Mouse (Mus musculus): Measurements from ENCODE around the gene Morc1. TPM values are rescaled to one million over a fixed set of nuclear protein-coding genes. Genes with fewer than 3 reads are reported as not detected.
A peak's percentile ranks its signal among the peaks of the same experiment; 100 is the strongest.

The Morc1 gene
- total and polyA plus RNA-seq, 2 experiments from 2014 or later: 0.12 TPM; not detected in 1

- TF ChIP-seq EP300 (IDR thresholded peaks at IDR 0.05; ENCODE audit: low read depth): no peak
- TF ChIP-seq CTCF (IDR thresholded peaks at IDR 0.05; ENCODE audit: low read depth): no peak
- ATAC-seq (ENCODE audit: insufficient read depth, low read depth): no peak
- no peaks in the 10 kb centered on the region for H3K4me1 ChIP-seq (ENCODE audit: control insufficient read depth, insufficient read depth)
- H3K36me3 ChIP-seq (replicated peaks; ENCODE audit: control insufficient read depth, insufficient read depth, low read length): no peaks in the 10 kb centered on the region
- no peaks in the 10 kb centered on the region for H3K27me3 ChIP-seq (ENCODE audit: control insufficient read depth, insufficient read depth, low read length)
- H3K27ac ChIP-seq (ENCODE audit: low read depth): no peak overlapping the region
- 95% methylated on average over 2 of the region's 2 CpGs for WGBS
- no peak overlapping the region for H3K4me3 ChIP-seq (ENCODE audit: low read depth, low read length)
- no peak overlapping the region for H3K9ac ChIP-seq (replicated peaks; ENCODE audit: low read depth, low read length)
- DNase-seq (ENCODE audit: low spot score): no peak
- no peaks in the 10 kb centered on the region for H3K9me3 ChIP-seq (replicated peaks; ENCODE audit: control insufficient read depth, low read length)
- H3K4me2 ChIP-seq (ENCODE audit: low read depth, low read length): no peak overlapping the region
Observed at GRCm38 (mm10) chr16:48611436-48611835, 180.4 kb downstream of the Morc1 start.

- H3K4me3 ChIP-seq (ENCODE audit: low read depth, low read length): no peak overlapping the region
- H3K9ac ChIP-seq (replicated peaks; ENCODE audit: low read depth, low read length): no peak overlapping the region
- DNase-seq (ENCODE audit: low spot score) (no peak), ATAC-seq (ENCODE audit: insufficient read depth, low read depth) (no peak)
- no peaks in the 10 kb centered on the region for H3K27me3 ChIP-seq (ENCODE audit: control insufficient read depth, insufficient read depth, low read length)
- no peak overlapping the region for H3K27ac ChIP-seq (ENCODE audit: low read depth)
- H3K9me3 ChIP-seq (replicated peaks; ENCODE audit: control insufficient read depth, low read length): no peaks in the 10 kb centered on the region
- TF ChIP-seq EP300 (IDR thresholded peaks at IDR 0.05; ENCODE audit: low read depth) (no peak), CTCF (IDR thresholded peaks at IDR 0.05; ENCODE audit: low read depth) (no peak)
- no peak overlapping the region for H3K4me2 ChIP-seq (ENCODE audit: low read depth, low read length)
- no peaks in the 10 kb centered on the region for H3K4me1 ChIP-seq (ENCODE audit: control insufficient read depth, insufficient read depth)
- WGBS: 42% methylated on average over 1 of the region's 1 CpGs
- no peaks in the 10 kb centered on the region for H3K36me3 ChIP-seq (replicated peaks; ENCODE audit: control insufficient read depth, insufficient read depth, low read length)
Observed at GRCm38 (mm10) chr16:48613783-48614182, 182.7 kb downstream of the Morc1 start.

GRCm38 (mm10) chr16:48620510-48620909, 189.5 kb downstream of the Morc1 start:
- TF ChIP-seq EP300 (IDR thresholded peaks at IDR 0.05; ENCODE audit: low read depth) (no peak), CTCF (IDR thresholded peaks at IDR 0.05; ENCODE audit: low read depth) (no peak)
- Histone ChIP-seq H3K4me1 (ENCODE audit: control insufficient read depth, insufficient read depth) (no peaks in the 10 kb centered on the region), H3K27ac (ENCODE audit: low read depth) (no peak overlapping the region), H3K4me3 (ENCODE audit: low read depth, low read length) (no peak overlapping the region), H3K27me3 (ENCODE audit: control insufficient read depth, insufficient read depth, low read length) (no peaks in the 10 kb centered on the region), H3K36me3 (replicated peaks; ENCODE audit: control insufficient read depth, insufficient read depth, low read length) (no peaks in the 10 kb centered on the region), H3K9ac (replicated peaks; ENCODE audit: low read depth, low read length) (no peak overlapping the region), H3K4me2 (ENCODE audit: low read depth, low read length) (no peak overlapping the region), H3K9me3 (replicated peaks; ENCODE audit: control insufficient read depth, low read length) (no peaks in the 10 kb centered on the region)
- ATAC-seq (ENCODE audit: insufficient read depth, low read depth) (no peak), DNase-seq (ENCODE audit: low spot score) (no peak)
- 46% methylated on average over 8 of the region's 8 CpGs for WGBS

GRCm38 (mm10) chr16:48621019-48621418, 190.0 kb downstream of the Morc1 start:
- no peak overlapping the region for H3K4me3 ChIP-seq (ENCODE audit: low read depth, low read length)

GRCm38 (mm10) chr16:48623447-48623846, 192.4 kb downstream of the Morc1 start:
- Histone ChIP-seq H3K9ac (replicated peaks; ENCODE audit: low read depth, low read length) (no peak overlapping the region), H3K27ac (ENCODE audit: low read depth) (no peak overlapping the region), H3K4me2 (ENCODE audit: low read depth, low read length) (no peak overlapping the region), H3K9me3 (replicated peaks; ENCODE audit: control insufficient read depth, low read length) (no peaks in the 10 kb centered on the region), H3K27me3 (ENCODE audit: control insufficient read depth, insufficient read depth, low read length) (no peaks in the 10 kb centered on the region), H3K4me1 (ENCODE audit: control insufficient read depth, insufficient read depth) (no peaks in the 10 kb centered on the region), H3K36me3 (replicated peaks; ENCODE audit: control insufficient read depth, insufficient read depth, low read length) (no peaks in the 10 kb centered on the region), H3K4me3 (ENCODE audit: low read depth, low read length) (no peak overlapping the region)
- no peak for TF ChIP-seq EP300 (IDR thresholded peaks at IDR 0.05; ENCODE audit: low read depth)
- peak; percentile 30; the same call in 1 of the 2 replicates for TF ChIP-seq CTCF (IDR thresholded peaks at IDR 0.05; ENCODE audit: low read depth)
- WGBS: 70% methylated on average over 1 of the region's 1 CpGs
- DNase-seq (ENCODE audit: low spot score) (no peak), ATAC-seq (ENCODE audit: insufficient read depth, low read depth) (no peak)

More at GRCm38 (mm10) chr16:48621019-48621418, 190.0 kb downstream of the Morc1 start:
- Histone ChIP-seq H3K36me3 (replicated peaks; ENCODE audit: control insufficient read depth, insufficient read depth, low read length) (no peaks in the 10 kb centered on the region), H3K9me3 (replicated peaks; ENCODE audit: control insufficient read depth, low read length) (no peaks in the 10 kb centered on the region), H3K4me2 (ENCODE audit: low read depth, low read length) (no peak overlapping the region), H3K4me1 (ENCODE audit: control insufficient read depth, insufficient read depth) (no peaks in the 10 kb centered on the region), H3K9ac (replicated peaks; ENCODE audit: low read depth, low read length) (no peak overlapping the region), H3K27me3 (ENCODE audit: control insufficient read depth, insufficient read depth, low read length) (no peaks in the 10 kb centered on the region), H3K27ac (ENCODE audit: low read depth) (no peak overlapping the region)
- ATAC-seq (ENCODE audit: insufficient read depth, low read depth) (no peak), DNase-seq (ENCODE audit: low spot score) (no peak)
- WGBS: 28% methylated on average over 2 of the region's 2 CpGs
- TF ChIP-seq EP300 (IDR thresholded peaks at IDR 0.05; ENCODE audit: low read depth) (no peak), CTCF (IDR thresholded peaks at IDR 0.05; ENCODE audit: low read depth) (no peak)

GRCm38 (mm10) chr16:48626186-48626585, 195.1 kb downstream of the Morc1 start:
- no peaks in the 10 kb centered on the region for H3K36me3 ChIP-seq (replicated peaks; ENCODE audit: control insufficient read depth, insufficient read depth, low read length)
- ATAC-seq (ENCODE audit: insufficient read depth, low read depth): no peak
- no peak for DNase-seq (ENCODE audit: low spot score)
- 70% methylated on average over 3 of the region's 3 CpGs for WGBS
- no peak overlapping the region for H3K27ac ChIP-seq (ENCODE audit: low read depth)
- H3K4me1 ChIP-seq (ENCODE audit: control insufficient read depth, insufficient read depth): no peaks in the 10 kb centered on the region
- H3K9ac ChIP-seq (replicated peaks; ENCODE audit: low read depth, low read length): no peak overlapping the region
- no peaks in the 10 kb centered on the region for H3K27me3 ChIP-seq (ENCODE audit: control insufficient read depth, insufficient read depth, low read length)
- no peaks in the 10 kb centered on the region for H3K9me3 ChIP-seq (replicated peaks; ENCODE audit: control insufficient read depth, low read length)
- TF ChIP-seq CTCF (IDR thresholded peaks at IDR 0.05; ENCODE audit: low read depth): no peak
- no peak for TF ChIP-seq EP300 (IDR thresholded peaks at IDR 0.05; ENCODE audit: low read depth)
- no peak overlapping the region for H3K4me3 ChIP-seq (ENCODE audit: low read depth, low read length)
- no peak overlapping the region for H3K4me2 ChIP-seq (ENCODE audit: low read depth, low read length)

Data from heart, postnatal 0 days (tissue).